ENCODE assay signal across 8 mouse cellular contexts in the genomic region with DNA sequence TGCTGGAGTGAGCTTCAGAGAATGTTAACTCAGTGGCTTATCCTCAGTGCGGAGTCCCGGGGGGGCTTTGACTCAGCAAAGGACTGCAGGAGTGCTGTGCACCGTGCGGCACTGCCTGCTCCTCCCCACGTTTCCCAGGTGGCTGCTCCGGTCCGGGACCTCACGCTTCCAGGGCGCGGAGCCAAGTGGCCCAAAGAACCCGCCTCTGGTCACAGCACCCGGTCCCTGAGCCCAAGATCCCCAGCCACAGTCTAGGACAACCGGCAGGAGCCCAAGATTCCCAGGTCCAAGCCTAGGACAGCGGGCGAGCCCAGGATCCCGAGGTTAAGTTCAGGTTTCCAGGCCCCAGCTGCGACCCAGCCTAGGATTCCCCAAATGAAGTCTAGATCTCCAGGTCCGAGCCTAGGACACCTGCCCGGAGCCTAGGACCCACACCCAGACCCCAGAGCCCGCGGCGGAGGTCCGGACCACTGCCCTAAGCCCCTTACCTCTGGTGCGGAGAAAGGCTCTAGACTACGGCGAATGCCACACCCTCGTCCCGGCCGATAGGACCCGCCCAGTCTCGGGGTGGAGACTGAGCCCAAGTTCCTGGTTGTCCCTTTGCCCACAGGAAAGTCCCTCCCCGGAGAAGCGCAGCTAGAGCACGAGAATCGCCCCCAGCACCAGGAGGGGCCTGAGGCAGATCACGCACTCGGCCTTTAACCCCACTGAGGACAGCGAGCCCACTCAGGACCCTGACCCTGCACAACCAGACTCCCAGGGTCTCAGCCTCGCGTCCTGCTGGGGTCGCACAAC. TPM values are rescaled to one million over a fixed set of nuclear protein-coding genes. Genes with fewer than 3 reads are reported as not detected.
A peak's percentile ranks its signal among the peaks of the same experiment; 100 is the strongest.
DNase-seq lines count a peak whose midpoint lies in the region; ATAC-seq and TF ChIP-seq lines count a peak whose summit lies in the region.

A gene (minus strand): TSS at position 564 of the 795 bp plus-strand sequence.

- TF ChIP-seq EP300 in heart, postnatal 0 days (IDR thresholded peaks at IDR 0.05; ENCODE audit: low read depth): no peak

- peaks cover 13% of the 10 kb centered on the region for H3K4me1 ChIP-seq in erythroblast, embryonic 14.5 days (ENCODE audit: control insufficient read depth)
- peaks cover 9% of the 10 kb centered on the region; the same call in 1 of the 2 replicates for H3K4me1 ChIP-seq in heart, postnatal 0 days (ENCODE audit: control insufficient read depth, insufficient read depth)

- no peak within 1 kb of the TSS for H3K27ac ChIP-seq in heart, postnatal 0 days (ENCODE audit: low read depth)

- peak within 1 kb of the TSS; percentile 61 for H3K4me3 ChIP-seq in erythroblast, embryonic 14.5 days (replicated peaks)
- H3K4me3 ChIP-seq in heart, postnatal 0 days (ENCODE audit: low read depth, low read length): peak within 1 kb of the TSS; percentile 77

- peak; percentile 89 for ATAC-seq in heart, postnatal 0 days (ENCODE audit: insufficient read depth, low read depth)
- ATAC-seq in megakaryocyte progenitor cell, adult 5-6 weeks (replicated peaks; ENCODE audit: poor library complexity): peak; percentile 97

- WGBS in heart, postnatal 0 days: under 1% methylated on average over 41 of the region's 41 CpGs

- no peak for TF ChIP-seq CTCF in heart, postnatal 0 days (IDR thresholded peaks at IDR 0.05; ENCODE audit: low read depth)

- peak within 1 kb of the TSS; percentile 64 for H3K9ac ChIP-seq in heart, postnatal 0 days (replicated peaks; ENCODE audit: low read depth, low read length)

- DNase-seq in CD4-positive helper T cell, adult 2 months (ENCODE audit: low read depth, low spot score): peak; percentile 66
- DNase-seq in adrenal gland, adult 18-20 months (ENCODE audit: low spot score in 2 of 2): peak; percentile 79
- peak; percentile 79 for DNase-seq in heart, postnatal 0 days (ENCODE audit: low spot score)
- DNase-seq in kidney, postnatal 36 days: peak; percentile 90 to 93
- DNase-seq in spleen, adult 18-20 months: peak; percentile 62 to 75
- DNase-seq in frontal cortex, adult 2 months (ENCODE audit: extremely low spot score in 1 of 2, low spot score in 1 of 2): no peak

- H3K27me3 ChIP-seq in erythroblast, embryonic 14.5 days (ENCODE audit: control insufficient read depth): peaks cover 40% of the 10 kb centered on the region
- peaks cover 7% of the 10 kb centered on the region; the same call in 1 of the 2 replicates for H3K27me3 ChIP-seq in heart, postnatal 0 days (ENCODE audit: control insufficient read depth, insufficient read depth, low read length)

- no peaks in the 10 kb centered on the region for H3K9me3 ChIP-seq in erythroblast, embryonic 14.5 days (ENCODE audit: control insufficient read depth, low read length)
- no peaks in the 10 kb centered on the region for H3K9me3 ChIP-seq in heart, postnatal 0 days (replicated peaks; ENCODE audit: control insufficient read depth, low read length)

- H3K36me3 ChIP-seq in erythroblast, embryonic 14.5 days (ENCODE audit: control insufficient read depth): no peaks in the 10 kb centered on the region
- no peaks in the 10 kb centered on the region for H3K36me3 ChIP-seq in heart, postnatal 0 days (replicated peaks; ENCODE audit: control insufficient read depth, insufficient read depth, low read length)

- H3K4me2 ChIP-seq in heart, postnatal 0 days (ENCODE audit: low read depth, low read length): peak within 1 kb of the TSS; percentile 95

RNA-seq across cellular contexts. Expression of the gene that starts here (rescaled TPM):
- total RNA-seq in adrenal gland, adult 18-20 months (2021): 10 to 100 TPM; 76.0 to 82.7 TPM
- polyA plus RNA-seq in erythroblast, embryonic 14.5 days (2012): not detected in 2 replicates
- total RNA-seq in heart, postnatal 0 days (2014; rRNA removed; ENCODE audit: low replicate concordance): 23.7 and 26.7 TPM in 2 replicates
- 25.3 and 26.1 TPM in 2 replicates for polyA plus RNA-seq in heart, postnatal 0 days (2015; fragmentation: Nextera tagmentation; extraction: Ambion mirVana)
- 14.6 and 18.4 TPM in 2 replicates for total RNA-seq in megakaryocyte progenitor cell, adult 5-6 weeks (2015)
- 15.3 and 21.2 TPM in 2 replicates for total RNA-seq in megakaryocyte progenitor cell, adult 5-6 weeks (2017)
- 4.1 and 5.5 TPM in 2 replicates for polyA plus RNA-seq in frontal cortex, adult 2 months (2012; rRNA removed)

Comparison
In these comparisons a context has a peak if more than half of its experiments do, and no peak if none do; other contexts are left out.
1. DNase-seq: peak in CD4-positive helper T cell, adult 2 months (single experiment), adrenal gland, adult 18-20 months (2 of 2), heart, postnatal 0 days (single experiment), kidney, postnatal 36 days (2 of 2) and spleen, adult 18-20 months (2 of 2); none in frontal cortex, adult 2 months (0 of 2).